Mouse (Mus musculus): ENCODE results near the gene Slc38a9.

GRCm38 (mm10) chr13:112742076-112742830 lies 81.7 kb downstream of the Slc38a9 start:
- TF ChIP-seq CTCF (IDR thresholded peaks at IDR 0.05; ENCODE audit: borderline replicate concordance, insufficient read depth, low read length) (no peak), POLR2A (IDR thresholded peaks at IDR 0.05; ENCODE audit: low read depth, low read length) (no peak)
